Mouse (Mus musculus) Patski (cell line): ENCODE data around the gene Sys1. TPM values are rescaled to one million over a fixed set of nuclear protein-coding genes. Genes with fewer than 3 reads are reported as not detected.

ENCODE experiments used
- ATAC-seq: fragments of 100-300 bp; one replicate; pipeline ENCODE4 v1.8.0; 2021
- CTCF ChIA-PET: fragments of 350-600 bp; sonication (Branson Sonifier 250); formaldehyde crosslinking; loops from one replicate; lab custom pipeline; 2022; ENCODE audit warnings: inconsistent platforms; lab: Charles Lee
- POLR2A ChIA-PET: fragments of 350-600 bp; sonication (Branson Sonifier 250); formaldehyde crosslinking; loops from one replicate; lab custom pipeline; 2022; ENCODE audit warnings: antibody characterized with exemption, inconsistent platforms; lab: Charles Lee
- DNase-seq: peaks from one replicate; pipeline ENCODE4 v3.0.0-alpha.2; 2011; ENCODE audit warnings: low read depth, low spot score
- H3K27me3 ChIP-seq: fragments of 371-371 bp; one replicate; pipeline ENCODE4 v1.5.1; 2021
- CTCF ChIP-seq: fragments of 100-300 bp; IDR thresholded peaks from one replicate; pipeline ENCODE4 v1.5.1; 2021
- in situ Hi-C: fragments of 300-500 bp; cut with MboI; formaldehyde crosslinking; loops from 3 replicates; pipeline ENCODE4 v1.11.1; 2018; ENCODE audit warnings: low pct_unique_long_range_greater_than_20kb, mixed read lengths
- polyA plus RNA-seq: library from polyadenylated mRNA; unstranded; gene quantifications from one replicate; pipeline ENCODE4 v1.2.3, GENCODE M21; 2021

Gene Sys1
- polyA plus RNA-seq: 55.1 TPM

GRCm38 (mm10) chr2:164456864-164457300 is at the start of gene Sys1:
Gene Sys1 (plus strand): TSS chr2:164456964.
- DNase-seq: no peak
- peak; percentile 29 for TF ChIP-seq CTCF
- CTCF ChIA-PET: interaction anchor here (0.6 to 3.5 kb wide), 17 partner anchors 8 to 70 kb away, joined by 3 to 17 read pairs (median 3); partner anchors contain the start of gene Sdc4
- in situ Hi-C loops: loop anchor here (5.0 kb wide), 1 partner anchor 40 kb away; no protein-coding TSS in a partner anchor
- H3K27me3 ChIP-seq: no peaks in the 10 kb centered on the region
- POLR2A ChIA-PET: interaction anchor here (0.6 to 8.3 kb wide), 6 partner anchors 16 to 39 kb away, joined by 3 to 110 read pairs (median 8); partner anchors contain the start of gene Sdc4
- ATAC-seq: peak; percentile 5

GRCm38 (mm10) chr2:164407708-164408107 is 49.1 kb upstream of the Sys1 start:
- CTCF ChIA-PET: interaction anchor here (0.6 to 3.9 kb wide), 7 partner anchors 13 to 322 kb away, joined by 3 to 15 read pairs (median 4); partner anchors contain the start of genes Gm20458 and Slpi
- POLR2A ChIA-PET: no interaction called here
- DNase-seq (no peak), ATAC-seq (no peak)
- in situ Hi-C loops: no loop called here
- no peaks in the 10 kb centered on the region for H3K27me3 ChIP-seq
- no peak for TF ChIP-seq CTCF

- no peaks in the 10 kb centered on the region for H3K27me3 ChIP-seq
- TF ChIP-seq CTCF: no peak
- DNase-seq (no peak), ATAC-seq (no peak)
- in situ Hi-C loops: no loop called here
- ChIA-PET POLR2A (no interaction called here), CTCF (interaction anchor here (0.8 to 1.5 kb wide), 3 partner anchors 25 to 312 kb away, joined by 3 to 5 read pairs (median 4); partner anchors contain the start of genes Gm20458 and Slpi)
These were observed 42.6 kb upstream of the Sys1 start for GRCm38 (mm10) chr2:164414167-164414566.

GRCm38 (mm10) chr2:164414581-164414980 is 42.2 kb upstream of the Sys1 start:
- in situ Hi-C loops: no loop called here

GRCm38 (mm10) chr2:164417198-164417597 is 39.6 kb upstream of the Sys1 start:
- ChIA-PET CTCF (interaction anchor here (0.8 to 3.9 kb wide), 10 partner anchors 16 to 114 kb away, joined by 3 to 18 read pairs (median 4); partner anchors contain the start of genes Gm20458, Pigt and Sys1), POLR2A (interaction anchor here (0.9 to 1.4 kb wide), 2 partner anchors 23 to 38 kb away, joined by 3 to 5 read pairs; partner anchors contain the start of gene Sys1)
- ATAC-seq (no peak), DNase-seq (no peak)
- in situ Hi-C loops: loop anchor here (5.0 kb wide), 2 partner anchors 40 to 100 kb away; partner anchors contain the start of gene Sys1
- no peaks in the 10 kb centered on the region for H3K27me3 ChIP-seq
- peak; percentile 40 for TF ChIP-seq CTCF

More at GRCm38 (mm10) chr2:164414581-164414980, 42.2 kb upstream of the Sys1 start:
- no peak for TF ChIP-seq CTCF
- no peak for DNase-seq
- no peaks in the 10 kb centered on the region for H3K27me3 ChIP-seq
- ChIA-PET CTCF (interaction anchor here (0.8 kb wide), 1 partner anchor 25 kb away, joined by 3 read pairs; the partner anchor contains the start of gene Slpi), POLR2A (no interaction called here)
- no peak for ATAC-seq

- in situ Hi-C loops: loop anchor here (5.0 kb wide), 2 partner anchors 39 to 99 kb away; partner anchors contain the start of gene Sys1
- DNase-seq (no peak), ATAC-seq (no peak)
- no peak for TF ChIP-seq CTCF
- H3K27me3 ChIP-seq: no peaks in the 10 kb centered on the region
- ChIA-PET CTCF (interaction anchor here (0.8 to 3.9 kb wide), 10 partner anchors 15 to 112 kb away, joined by 3 to 18 read pairs (median 4); partner anchors contain the start of genes Gm20458, Pigt and Sys1), POLR2A (interaction anchor here (0.6 to 1.6 kb wide), 6 partner anchors 21 to 122 kb away, joined by 3 to 7 read pairs (median 3); partner anchors contain the start of gene Sys1)
These were observed 38.4 kb upstream of the Sys1 start for GRCm38 (mm10) chr2:164418308-164418875.

- DNase-seq (no peak), ATAC-seq (peak; percentile 6)
- POLR2A ChIA-PET: interaction anchor here (0.6 to 1.6 kb wide), 6 partner anchors 19 to 121 kb away, joined by 3 to 7 read pairs (median 3); partner anchors contain the start of genes Pigt and Sys1
- CTCF ChIA-PET: interaction anchor here (1.1 to 2.1 kb wide), 3 partner anchors 37 to 111 kb away, joined by 3 to 6 read pairs (median 5); partner anchors contain the start of genes Gm20458 and Sys1
- in situ Hi-C loops: loop anchor here (5.0 kb wide), 2 partner anchors 38 to 98 kb away; partner anchors contain the start of gene Sys1
- TF ChIP-seq CTCF: no peak
- no peaks in the 10 kb centered on the region for H3K27me3 ChIP-seq
These were observed 37.3 kb upstream of the Sys1 start for GRCm38 (mm10) chr2:164419489-164419888.

GRCm38 (mm10) chr2:164421306-164421705 is 35.5 kb upstream of the Sys1 start:
- DNase-seq: no peak
- ChIA-PET CTCF (interaction anchor here (1.2 kb wide), 1 partner anchor 40 kb away, joined by 3 read pairs; the partner anchor contains the start of gene Gm20458), POLR2A (interaction anchor here (1.1 to 1.3 kb wide), 3 partner anchors 18 to 22 kb away, joined by 3 to 5 read pairs (median 4); partner anchors contain the start of gene Sdc4)
- no peaks in the 10 kb centered on the region for H3K27me3 ChIP-seq
- TF ChIP-seq CTCF: no peak
- in situ Hi-C loops: no loop called here
- no peak for ATAC-seq

GRCm38 (mm10) chr2:164421979-164422378 is 34.8 kb upstream of the Sys1 start:
- TF ChIP-seq CTCF: no peak
- ChIA-PET CTCF (interaction anchor here (1.0 to 1.9 kb wide), 4 partner anchors 17 to 39 kb away, joined by 3 to 7 read pairs (median 4); partner anchors contain the start of genes Gm20458 and Sys1), POLR2A (interaction anchor here (1.2 to 1.4 kb wide), 4 partner anchors 17 to 39 kb away, joined by 3 to 11 read pairs (median 4); partner anchors contain the start of genes Sdc4 and Sys1)
- in situ Hi-C loops: no loop called here
- peak; percentile 48 for ATAC-seq
- no peak for DNase-seq
- no peaks in the 10 kb centered on the region for H3K27me3 ChIP-seq
